Mouse (Mus musculus) midbrain, embryonic 10.5 days (tissue): ENCODE measurements at regions not wholly inside any gene's neighbourhood (a gene's known extent, or its start where the extent isn't known, plus 50 kb on each side); places are given as distances from the start of the nearest gene placed in this dataset.

Source experiments
- DNase-seq: peaks from one replicate; pipeline ENCODE4 v3.0.0-alpha.2; 2017; ENCODE audit warnings: low spot score
- H3K27ac ChIP-seq: fragments of 300-500 bp; sonication (generic); replicated peaks from 2 replicates; pipeline ENCODE4 v1.5.1; 2016; ENCODE audit warnings: mild to moderate bottlenecking
- H3K27me3 ChIP-seq: fragments of 300-500 bp; sonication (generic); 2 replicates; pipeline ENCODE4 v1.6.1; 2016; ENCODE audit warnings: low read depth, mild to moderate bottlenecking; ENCODE audit not compliant: poor library complexity, severe bottlenecking
- H3K36me3 ChIP-seq: fragments of 300-500 bp; sonication (generic); 2 replicates; pipeline ENCODE4 v1.6.1; 2016; ENCODE audit warnings: mild to moderate bottlenecking, moderate library complexity
- H3K4me1 ChIP-seq: fragments of 300-500 bp; sonication (generic); 2 replicates; pipeline ENCODE4 v1.6.1; 2016
- H3K4me3 ChIP-seq: fragments of 300-500 bp; sonication (generic); 2 replicates; pipeline ENCODE4 v1.5.1; 2016; ENCODE audit warnings: mild to moderate bottlenecking, moderate library complexity
- H3K9me3 ChIP-seq: fragments of 300-500 bp; sonication (generic); replicated peaks from 2 replicates; pipeline ENCODE4 v1.6.1; 2016; ENCODE audit warnings: mild to moderate bottlenecking
- WGBS: fragments of 180-500 bp; shearing (Covaris S2); methylation state at CpG from one replicate; pipeline ENCODE4 v1.1.7; 2016; 5-methylcytosine and 5-hydroxymethylcytosine counted together

DNA sequence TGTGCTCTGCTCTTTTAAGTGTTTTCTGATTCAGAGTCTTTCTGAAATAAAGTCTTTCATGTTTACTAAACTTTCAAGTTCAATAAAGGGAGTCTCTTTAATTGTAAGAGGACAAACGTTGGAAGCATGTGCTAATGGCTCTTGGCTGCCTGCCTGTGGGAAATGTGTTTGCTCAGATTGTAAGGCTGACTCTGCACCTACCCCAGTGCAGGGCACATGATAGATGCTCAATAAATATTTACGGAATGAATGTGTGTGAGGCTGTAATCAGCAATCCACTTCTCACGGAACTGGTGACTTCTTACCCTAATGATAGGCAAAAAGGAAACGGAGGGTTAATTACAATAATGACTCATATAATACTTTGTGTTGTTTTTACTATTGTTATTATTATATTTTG lies 389.0 kb upstream of the Klf4 start:
- Histone ChIP-seq H3K36me3 (no peaks in the 10 kb centered on the region), H3K4me3 (no peak overlapping the region), H3K27me3 (no peaks in the 10 kb centered on the region), H3K27ac (no peak overlapping the region), H3K4me1 (no peaks in the 10 kb centered on the region), H3K9me3 (no peaks in the 10 kb centered on the region)
- DNase-seq = no peak
- WGBS = 86% methylated on average over 4 of the region's 4 CpGs

DNA sequence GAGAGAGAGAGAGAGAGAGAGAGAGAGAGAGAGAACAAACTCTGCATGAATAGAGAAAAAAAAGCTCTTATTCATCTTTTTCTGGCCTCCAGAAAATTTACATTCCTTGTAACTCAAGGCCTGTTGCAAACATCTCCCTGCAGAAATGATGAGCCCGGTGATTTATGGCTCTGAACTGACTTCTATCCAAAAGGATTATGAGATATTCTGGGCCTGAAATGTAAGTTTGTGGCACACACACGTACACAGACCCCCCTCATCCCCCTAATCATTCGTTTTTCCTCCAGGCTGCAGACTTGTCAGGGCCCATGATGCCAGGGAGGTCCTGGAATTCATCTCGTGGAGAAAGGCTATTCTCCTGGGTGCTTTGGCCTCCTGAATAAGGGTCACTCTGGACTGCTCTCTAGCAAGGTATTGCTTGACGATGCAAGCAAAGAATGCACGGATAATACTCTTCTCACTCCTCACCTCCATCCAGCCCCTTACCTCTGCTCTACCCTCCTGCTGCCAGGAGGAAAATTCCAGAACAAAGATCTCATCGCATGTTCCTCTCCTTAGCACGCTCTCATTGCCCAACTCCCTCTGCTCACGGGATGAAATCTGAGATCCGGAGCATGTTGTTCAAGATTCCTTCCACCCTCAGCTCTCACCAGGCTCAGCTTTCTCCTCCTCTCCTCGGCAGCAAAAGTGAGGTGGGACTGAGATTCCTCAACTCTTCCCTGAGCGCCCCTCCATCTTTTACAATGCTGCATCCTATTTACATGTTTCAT lies 362.0 kb upstream of the Klf4 start:
- Histone ChIP-seq H3K4me1 (no peaks in the 10 kb centered on the region), H3K27me3 (no peaks in the 10 kb centered on the region), H3K4me3 (no peak overlapping the region), H3K9me3 (no peaks in the 10 kb centered on the region), H3K36me3 (no peaks in the 10 kb centered on the region), H3K27ac (no peak overlapping the region)
- 82% methylated on average over 12 of the region's 12 CpGs for WGBS
- no peak for DNase-seq

DNA sequence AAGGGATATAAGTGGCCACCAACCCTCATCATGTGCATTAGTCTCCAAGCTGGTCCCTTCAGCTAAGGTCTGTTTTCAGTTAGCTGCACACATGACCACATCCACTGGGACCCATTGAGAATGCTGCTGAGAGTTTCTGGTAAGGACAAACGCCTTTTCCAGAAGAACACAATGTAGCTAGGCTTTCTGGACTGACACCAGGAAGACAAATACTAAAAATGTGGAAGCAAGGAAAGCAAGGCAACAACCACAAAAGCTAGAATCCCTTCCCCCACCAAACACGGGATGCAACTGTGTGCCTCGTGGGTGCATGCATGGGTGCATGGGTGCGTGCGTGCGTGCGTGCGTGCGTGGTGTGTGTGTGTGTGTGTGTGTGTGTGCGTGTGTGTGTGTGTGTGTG lies 359.4 kb upstream of the Klf4 start:
- Histone ChIP-seq H3K27me3 (no peaks in the 10 kb centered on the region), H3K36me3 (no peaks in the 10 kb centered on the region), H3K27ac (no peak overlapping the region), H3K9me3 (no peaks in the 10 kb centered on the region), H3K4me1 (no peaks in the 10 kb centered on the region), H3K4me3 (no peak overlapping the region)
- 94% methylated on average over 10 of the region's 10 CpGs for WGBS
- no peak for DNase-seq

DNA sequence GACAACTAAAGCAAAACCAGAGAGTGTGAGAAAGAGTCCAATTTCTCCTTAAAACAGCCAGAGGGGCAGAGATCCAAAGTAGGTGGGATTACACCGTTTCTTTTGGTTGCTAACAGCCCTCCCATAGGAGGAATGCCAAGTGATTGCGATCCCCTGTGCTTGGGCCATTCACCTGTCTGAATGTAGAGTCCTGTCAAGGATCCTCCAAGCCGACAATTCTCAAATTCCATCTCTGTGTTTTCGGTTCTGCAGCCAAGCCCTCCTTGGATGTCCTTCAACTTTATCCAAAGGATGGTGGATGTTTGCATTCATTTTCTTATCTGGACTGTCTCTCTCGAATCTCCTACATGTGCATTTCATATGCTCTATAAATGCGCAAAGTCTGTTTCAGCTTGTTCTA lies 355.3 kb upstream of the Klf4 start:
- Histone ChIP-seq H3K4me1 (no peaks in the 10 kb centered on the region), H3K4me3 (no peak overlapping the region), H3K36me3 (no peaks in the 10 kb centered on the region), H3K27me3 (no peaks in the 10 kb centered on the region), H3K27ac (no peak overlapping the region), H3K9me3 (no peaks in the 10 kb centered on the region)
- 87% methylated on average over 6 of the region's 6 CpGs for WGBS
- DNase-seq = no peak

DNA sequence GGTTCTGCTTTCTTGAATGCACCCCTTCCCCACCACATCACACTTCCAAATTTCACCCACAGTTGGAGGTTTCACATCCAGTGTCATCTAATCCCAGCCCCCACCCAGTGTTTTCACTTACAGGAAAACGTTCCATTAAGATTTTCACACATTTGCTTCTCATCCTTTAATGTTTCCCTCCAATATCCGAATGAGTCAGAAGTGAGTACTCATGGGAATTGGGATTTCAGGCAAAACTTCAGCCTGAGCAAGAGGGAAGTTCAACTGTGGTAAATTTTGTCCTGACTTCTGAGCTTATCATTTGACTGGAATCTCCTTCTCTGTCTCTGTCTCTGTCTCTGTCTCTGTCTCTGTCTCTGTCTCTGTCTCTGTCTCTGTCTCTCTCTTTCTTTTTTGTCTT lies 350.3 kb upstream of the Klf4 start:
- no peak overlapping the region for H3K4me3 ChIP-seq
- no peaks in the 10 kb centered on the region for H3K36me3 ChIP-seq
- no peaks in the 10 kb centered on the region for H3K27me3 ChIP-seq
- no peak overlapping the region for H3K27ac ChIP-seq
- H3K9me3 ChIP-seq = no peaks in the 10 kb centered on the region
- no peak for DNase-seq
- WGBS = 73% methylated on average over 2 of the region's 2 CpGs
- no peaks in the 10 kb centered on the region for H3K4me1 ChIP-seq

DNA sequence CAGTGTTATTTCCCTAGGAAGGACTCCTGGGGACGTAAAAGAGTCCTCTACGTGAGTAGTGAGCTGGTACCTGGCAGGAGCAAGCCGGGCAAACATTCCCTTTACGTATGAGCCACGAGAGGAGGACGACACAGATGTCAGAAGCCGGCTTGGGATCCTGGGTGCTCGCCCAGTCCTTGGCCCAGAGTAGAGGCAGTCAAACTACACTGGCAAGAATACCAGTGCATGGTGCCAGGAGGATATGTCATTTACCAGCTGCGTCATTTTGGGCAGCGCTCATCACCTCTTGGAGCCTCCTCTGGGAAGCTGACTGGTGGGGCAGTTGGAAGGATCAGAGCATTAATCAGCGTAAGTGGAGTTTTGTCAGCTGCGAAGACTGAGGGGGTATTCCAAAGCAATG lies 343.0 kb upstream of the Klf4 start:
- no peaks in the 10 kb centered on the region for H3K9me3 ChIP-seq
- 91% methylated on average over 12 of the region's 12 CpGs for WGBS
- no peaks in the 10 kb centered on the region for H3K27me3 ChIP-seq
- H3K27ac ChIP-seq = no peak overlapping the region
- no peak for DNase-seq
- H3K4me1 ChIP-seq = no peaks in the 10 kb centered on the region
- no peak overlapping the region for H3K4me3 ChIP-seq
- H3K36me3 ChIP-seq = no peaks in the 10 kb centered on the region

DNA sequence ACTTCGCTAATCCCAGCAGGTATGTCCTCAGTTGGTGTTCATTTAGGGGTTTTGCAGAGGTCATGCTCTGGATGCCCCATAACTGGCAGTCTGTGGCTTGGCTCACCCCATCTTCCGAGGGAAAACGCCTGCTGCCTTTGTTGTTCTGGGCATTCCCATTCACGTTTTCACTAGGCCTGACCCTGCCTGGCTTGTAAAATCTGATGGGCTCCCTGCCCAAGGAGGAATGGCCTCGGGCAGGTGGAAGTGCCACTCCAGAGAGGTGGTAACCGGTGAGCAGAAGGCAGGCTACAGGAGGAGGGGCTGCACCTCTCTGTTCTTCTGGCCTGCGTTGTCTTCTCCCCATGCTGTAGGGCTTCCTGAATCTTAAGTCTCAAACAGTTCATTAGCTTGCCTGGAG lies 342.6 kb upstream of the Klf4 start:
- no peak overlapping the region for H3K27ac ChIP-seq
- no peaks in the 10 kb centered on the region for H3K9me3 ChIP-seq
- 84% methylated on average over 7 of the region's 7 CpGs for WGBS
- no peaks in the 10 kb centered on the region for H3K27me3 ChIP-seq
- no peaks in the 10 kb centered on the region for H3K36me3 ChIP-seq
- no peaks in the 10 kb centered on the region for H3K4me1 ChIP-seq
- H3K4me3 ChIP-seq = no peak overlapping the region
- DNase-seq = no peak

DNA sequence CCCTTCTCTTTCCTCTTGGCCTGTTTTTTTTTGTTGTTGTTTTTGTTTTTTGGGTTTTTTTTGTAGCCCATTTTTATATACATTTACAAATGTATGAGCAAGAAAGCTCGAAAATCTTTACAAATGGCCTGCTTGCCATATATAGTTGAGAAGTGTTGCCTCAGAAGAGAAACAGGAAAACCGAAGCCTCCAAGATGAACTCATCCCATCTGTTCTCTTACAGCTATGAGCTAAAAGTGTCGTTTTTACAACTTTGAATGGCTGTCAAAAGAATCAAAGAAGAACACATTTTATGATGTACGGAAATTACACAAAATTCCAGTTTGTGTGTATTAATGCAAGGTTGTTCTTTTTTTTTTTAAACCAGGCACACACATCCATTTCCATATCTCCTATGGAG lies 342.0 kb upstream of the Klf4 start:
- WGBS = 88% methylated on average over 4 of the region's 4 CpGs
- Histone ChIP-seq H3K27ac (no peak overlapping the region), H3K4me1 (no peaks in the 10 kb centered on the region), H3K27me3 (no peaks in the 10 kb centered on the region), H3K36me3 (no peaks in the 10 kb centered on the region), H3K4me3 (no peak overlapping the region), H3K9me3 (no peaks in the 10 kb centered on the region)
- DNase-seq = no peak

DNA sequence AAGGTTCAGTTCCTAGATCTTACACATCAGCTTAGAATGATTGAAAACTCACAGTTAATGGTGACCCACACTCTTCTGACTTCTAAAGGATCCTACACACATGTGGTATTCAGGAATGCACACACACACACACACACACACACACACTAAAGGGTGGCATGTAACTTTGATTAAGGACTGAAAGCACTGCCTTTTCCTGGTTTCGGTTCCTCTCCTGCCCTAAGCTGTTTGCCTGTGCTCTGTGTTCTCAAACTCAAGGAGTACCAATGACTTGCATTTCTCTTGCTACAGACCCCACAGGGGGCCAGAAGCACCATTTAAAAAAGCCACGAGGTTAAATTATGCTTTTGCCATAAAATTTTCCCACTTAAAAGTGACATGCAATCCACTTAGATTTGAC lies 327.8 kb upstream of the Klf4 start:
- no peak for DNase-seq
- Histone ChIP-seq H3K4me1 (no peaks in the 10 kb centered on the region), H3K4me3 (no peak overlapping the region), H3K27me3 (no peaks in the 10 kb centered on the region), H3K27ac (no peak overlapping the region), H3K9me3 (no peaks in the 10 kb centered on the region), H3K36me3 (no peaks in the 10 kb centered on the region)
- 72% methylated on average over 2 of the region's 2 CpGs for WGBS

DNA sequence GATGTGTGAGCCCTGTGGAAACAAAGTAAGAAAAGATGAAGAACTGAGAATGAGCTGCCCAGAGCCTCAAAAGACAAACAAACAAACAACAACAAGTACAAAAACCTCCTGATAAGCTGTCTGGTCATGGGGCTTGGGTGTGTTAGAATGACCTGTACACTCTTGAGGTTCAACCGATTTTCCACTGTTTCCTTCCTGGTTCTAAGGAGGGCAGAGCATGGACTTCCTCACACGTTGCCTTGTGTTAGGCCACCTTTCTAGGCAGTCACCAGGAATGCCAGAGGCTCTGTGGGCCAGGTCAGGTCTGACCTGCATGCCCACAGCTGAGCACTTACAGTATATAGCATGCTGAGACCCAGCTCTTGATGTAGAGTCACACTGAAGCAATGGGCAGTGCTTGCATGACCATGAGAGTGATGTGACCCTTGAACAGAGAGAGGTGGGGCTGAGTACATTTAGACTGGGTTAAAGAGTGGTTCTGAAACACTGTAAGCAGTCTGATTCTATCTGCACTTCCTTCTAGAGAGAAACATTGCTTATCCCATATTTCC lies 327.0 kb upstream of the Klf4 start:
- DNase-seq = no peak

DNA sequence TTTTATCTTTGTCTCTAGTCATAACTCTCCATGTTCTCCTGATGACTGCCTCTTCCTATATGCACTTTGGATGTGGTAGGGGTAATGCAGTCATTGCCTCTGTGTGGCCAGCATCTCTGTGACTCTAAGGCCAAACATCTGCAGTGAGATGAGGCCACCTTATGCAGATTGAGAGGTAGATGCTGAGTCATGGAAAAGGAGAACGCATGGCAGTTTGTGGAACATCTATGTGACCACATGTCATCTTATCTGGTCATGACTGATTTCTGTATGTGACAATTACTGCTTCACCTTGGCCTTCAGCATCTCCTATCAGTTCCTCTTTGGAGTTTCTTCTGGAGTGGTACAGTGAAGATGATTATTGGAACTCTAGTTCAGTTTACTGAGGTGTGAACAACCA lies 319.2 kb upstream of the Klf4 start:
- Histone ChIP-seq H3K9me3 (no peaks in the 10 kb centered on the region), H3K27ac (no peak overlapping the region), H3K36me3 (no peaks in the 10 kb centered on the region), H3K4me1 (no peaks in the 10 kb centered on the region), H3K27me3 (no peaks in the 10 kb centered on the region), H3K4me3 (no peak overlapping the region)
- DNase-seq = no peak
- WGBS = 89% methylated on average over 1 of the region's 1 CpGs

More for the DNA sequence above, 327.0 kb upstream of the Klf4 start:
- Histone ChIP-seq H3K27me3 (no peaks in the 10 kb centered on the region), H3K4me3 (no peak overlapping the region), H3K36me3 (no peaks in the 10 kb centered on the region), H3K4me1 (no peaks in the 10 kb centered on the region), H3K9me3 (no peaks in the 10 kb centered on the region), H3K27ac (no peak overlapping the region)
- 84% methylated on average over 2 of the region's 2 CpGs for WGBS

DNA sequence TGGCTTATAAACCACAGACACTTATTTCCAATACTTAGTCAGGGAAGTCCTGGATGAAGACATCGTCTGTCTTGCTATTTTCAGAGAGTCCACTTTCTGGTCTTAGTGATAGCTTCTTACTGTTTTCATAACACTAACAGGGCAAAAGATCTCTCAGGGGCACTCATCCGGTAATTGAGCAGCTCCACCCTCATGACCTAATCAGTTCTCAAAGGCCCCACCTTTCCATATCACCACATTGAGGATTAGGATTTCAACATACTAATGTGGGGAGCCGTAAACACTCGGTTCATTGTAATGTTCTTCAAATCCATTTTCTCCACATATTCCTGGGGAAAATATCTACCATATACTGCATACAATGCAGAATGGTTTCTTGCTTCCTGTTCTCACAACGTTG lies 318.8 kb upstream of the Klf4 start:
- Histone ChIP-seq H3K27ac (no peak overlapping the region), H3K9me3 (no peaks in the 10 kb centered on the region), H3K36me3 (no peaks in the 10 kb centered on the region), H3K4me1 (no peaks in the 10 kb centered on the region), H3K4me3 (no peak overlapping the region), H3K27me3 (no peaks in the 10 kb centered on the region)
- 91% methylated on average over 5 of the region's 5 CpGs for WGBS
- no peak for DNase-seq

DNA sequence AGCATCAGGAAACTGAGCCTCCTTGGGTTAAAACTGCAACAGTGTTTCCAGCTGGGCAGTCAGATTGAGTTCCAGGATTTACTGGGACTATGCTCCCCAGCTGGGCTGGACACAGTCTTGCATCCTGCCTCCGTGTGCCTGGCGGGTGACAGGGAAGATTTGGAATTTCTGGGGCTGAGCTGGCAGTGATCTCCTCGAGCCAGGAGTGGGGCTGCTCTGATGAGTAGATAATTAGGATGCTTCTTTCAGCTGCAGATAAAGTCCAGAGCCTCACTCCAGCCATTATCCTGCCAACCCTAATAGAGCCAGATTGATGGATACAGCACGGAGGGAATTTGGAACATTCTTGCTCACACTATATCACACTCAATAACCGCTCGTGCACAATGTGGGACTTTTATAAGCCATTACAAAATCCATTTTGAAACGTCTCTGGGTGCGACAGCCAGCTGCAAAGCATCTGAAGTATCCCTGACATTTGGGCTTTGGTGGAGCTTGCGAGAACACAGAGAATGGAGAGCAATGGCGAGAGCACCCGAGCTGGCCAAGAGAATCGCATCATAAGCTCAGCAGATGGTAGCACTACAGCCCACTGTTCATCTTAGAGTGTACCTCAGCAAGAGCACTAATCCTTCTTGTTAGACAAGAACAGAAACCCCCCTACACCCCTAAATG lies 311.6 kb upstream of the Klf4 start:
- no peak overlapping the region for H3K27ac ChIP-seq
- WGBS = 83% methylated on average over 12 of the region's 12 CpGs
- H3K27me3 ChIP-seq = no peaks in the 10 kb centered on the region
- H3K4me1 ChIP-seq = no peaks in the 10 kb centered on the region
- no peaks in the 10 kb centered on the region for H3K9me3 ChIP-seq
- H3K36me3 ChIP-seq = no peaks in the 10 kb centered on the region
- no peak overlapping the region for H3K4me3 ChIP-seq
- DNase-seq = no peak
